Mouse (Mus musculus) ovary, postnatal 36 days (tissue): ENCODE results near the gene Opa1.

Experiments used
- DNase-seq: peaks from one replicate; pipeline ENCODE4 v3.0.0; 2022; ENCODE audit warnings: low spot score, mixed read lengths

The Opa1 gene

GRCm38 (mm10) chr16:29579167-29579786, at the start of gene Opa1:
Opa1 (plus strand) TSS chr16:29579334.
- DNase-seq = peak; percentile 98

GRCm38 (mm10) chr16:29533641-29534040, 45.5 kb upstream of the Opa1 start:
- DNase-seq = no peak

- no peak for DNase-seq
Measured at GRCm38 (mm10) chr16:29535866-29536265, 43.3 kb upstream of the Opa1 start.

- no peak for DNase-seq
Measured at GRCm38 (mm10) chr16:29536411-29537204, 42.5 kb upstream of the Opa1 start.

- DNase-seq = no peak
Measured at GRCm38 (mm10) chr16:29539906-29540305, 39.2 kb upstream of the Opa1 start.

GRCm38 (mm10) chr16:29541261-29541683, 37.9 kb upstream of the Opa1 start:
- no peak for DNase-seq

- no peak for DNase-seq
Measured at GRCm38 (mm10) chr16:29544829-29545228, 34.3 kb upstream of the Opa1 start, which contains the start of gene Atp13a4. Atp13a4 (minus strand) TSS chr16:29544864.

- no peak for DNase-seq
Measured at GRCm38 (mm10) chr16:29559667-29560066, 19.5 kb upstream of the Opa1 start.

- no peak for DNase-seq
Measured at GRCm38 (mm10) chr16:29560454-29560853, 18.7 kb upstream of the Opa1 start.

GRCm38 (mm10) chr16:29560869-29561268, 18.3 kb upstream of the Opa1 start:
- DNase-seq = no peak

- DNase-seq = no peak
Measured at GRCm38 (mm10) chr16:29574013-29574412, 5.1 kb upstream of the Opa1 start.

GRCm38 (mm10) chr16:29575620-29576019, 3.5 kb upstream of the Opa1 start:
- no peak for DNase-seq

GRCm38 (mm10) chr16:29579787-29580176, 648 bp downstream of the Opa1 start:
- no peak for DNase-seq

GRCm38 (mm10) chr16:29592171-29592570, 13.0 kb downstream of the Opa1 start:
- no peak for DNase-seq

- no peak for DNase-seq
Measured at GRCm38 (mm10) chr16:29597122-29597521, 18.0 kb downstream of the Opa1 start.

GRCm38 (mm10) chr16:29605546-29605945, 26.4 kb downstream of the Opa1 start:
- no peak for DNase-seq

GRCm38 (mm10) chr16:29607131-29607530, 28.0 kb downstream of the Opa1 start:
- DNase-seq = no peak

GRCm38 (mm10) chr16:29614762-29615161, 35.6 kb downstream of the Opa1 start:
- no peak for DNase-seq

- DNase-seq = no peak
Measured at GRCm38 (mm10) chr16:29629053-29629452, 49.9 kb downstream of the Opa1 start.

- no peak for DNase-seq
Measured at GRCm38 (mm10) chr16:29635780-29636179, 56.6 kb downstream of the Opa1 start.

- DNase-seq = no peak
Measured at GRCm38 (mm10) chr16:29642376-29642775, 63.2 kb downstream of the Opa1 start.

GRCm38 (mm10) chr16:29644871-29645270, 65.7 kb downstream of the Opa1 start:
- no peak for DNase-seq

- no peak for DNase-seq
Measured at GRCm38 (mm10) chr16:29646202-29646601, 67.1 kb downstream of the Opa1 start.
